ENCODE assay signal across 8 mouse cellular contexts in the genomic region with DNA sequence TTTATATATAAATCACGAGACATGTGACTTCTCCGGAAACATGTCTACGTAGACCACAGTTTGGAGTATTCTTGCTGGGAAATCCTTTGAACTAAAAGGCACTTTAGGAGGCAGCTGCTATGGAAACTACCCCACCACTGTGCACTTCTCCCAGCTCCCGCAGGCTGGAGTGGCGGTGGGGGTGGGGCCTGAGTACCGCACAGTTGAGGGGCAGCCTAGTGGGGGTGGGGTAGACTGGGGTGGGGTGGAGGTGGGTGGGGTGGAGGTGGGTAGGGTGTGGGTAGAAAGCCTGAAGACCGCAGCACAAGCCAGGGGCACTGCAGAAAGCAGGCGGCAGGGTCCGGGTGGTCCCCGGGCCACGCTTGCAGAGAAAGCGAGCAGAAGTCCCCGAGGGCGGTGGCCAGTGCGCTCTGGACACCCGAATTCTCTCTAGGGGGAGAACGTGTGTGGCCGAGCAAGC. TPM values are rescaled to one million over a fixed set of nuclear protein-coding genes. Genes with fewer than 3 reads are reported as not detected.
DNase-seq lines count a peak whose midpoint lies in the region; ATAC-seq and TF ChIP-seq lines count a peak whose summit lies in the region.

A gene (plus strand): TSS at position 322 of the 460 bp plus-strand sequence.

- H3K9ac ChIP-seq in forebrain, embryonic 15.5 days (replicated peaks), result peak within 1 kb of the TSS; percentile 95
- H3K9ac ChIP-seq in liver, postnatal 0 days (replicated peaks), result peak within 1 kb of the TSS; percentile 72

- no peak for TF ChIP-seq EP300 in liver, postnatal 0 days (IDR thresholded peaks at IDR 0.05; ENCODE audit: low read depth)

- H3K4me3 ChIP-seq in megakaryocyte, embryonic 14.5 days (replicated peaks), result peak within 1 kb of the TSS; percentile 95
- peak within 1 kb of the TSS; percentile 96 for H3K4me3 ChIP-seq in forebrain, embryonic 15.5 days
- H3K4me3 ChIP-seq in layer of hippocampus, adult 2 months, result peak within 1 kb of the TSS; percentile 90
- H3K4me3 ChIP-seq in liver, postnatal 0 days (ENCODE audit: low read depth, low read length), result peak within 1 kb of the TSS; percentile 70

- WGBS in forebrain, embryonic 15.5 days, result under 1% methylated on average over 18 of the region's 18 CpGs
- 0% methylated on average over 14 of the region's 18 CpGs for WGBS in liver, postnatal 0 days (ENCODE audit: insufficient replicate concordance)

- peaks cover 25% of the 10 kb centered on the region for H3K9me3 ChIP-seq in megakaryocyte, embryonic 14.5 days
- H3K9me3 ChIP-seq in forebrain, embryonic 15.5 days, result no peaks in the 10 kb centered on the region
- peaks cover 3% of the 10 kb centered on the region; the same call in 1 of the 2 replicates for H3K9me3 ChIP-seq in liver, postnatal 0 days (ENCODE audit: low read length)

- H3K36me3 ChIP-seq in megakaryocyte, embryonic 14.5 days (replicated peaks; ENCODE audit: low read length), result no peaks in the 10 kb centered on the region
- no peaks in the 10 kb centered on the region for H3K36me3 ChIP-seq in forebrain, embryonic 15.5 days
- no peaks in the 10 kb centered on the region for H3K36me3 ChIP-seq in liver, postnatal 0 days (replicated peaks; ENCODE audit: insufficient read depth, low read length)

- no peak for ATAC-seq in megakaryocyte, adult 5-6 weeks (ENCODE audit: poor library complexity, severe bottlenecking)
- peak; percentile 86 for ATAC-seq in forebrain, embryonic 15.5 days (replicated peaks)
- ATAC-seq in liver, postnatal 0 days, result no peak
- ATAC-seq in megakaryocyte-erythroid progenitor cell, adult 5-6 weeks (replicated peaks; ENCODE audit: low FRiP score, low TSS enrichment, poor library complexity, severe bottlenecking), result no peak

- intact Hi-C loops in heart, postnatal 10 days (cut with DNase I), result no loop called here

- H3K4me1 ChIP-seq in megakaryocyte, embryonic 14.5 days, result peaks cover 31% of the 10 kb centered on the region
- H3K4me1 ChIP-seq in forebrain, embryonic 15.5 days, result peaks cover 30% of the 10 kb centered on the region
- peaks cover 19% of the 10 kb centered on the region for H3K4me1 ChIP-seq in liver, postnatal 0 days (ENCODE audit: insufficient read depth)

- peak within 1 kb of the TSS; percentile 97 for H3K4me2 ChIP-seq in forebrain, embryonic 15.5 days (replicated peaks)
- peak within 1 kb of the TSS; percentile 99 for H3K4me2 ChIP-seq in liver, postnatal 0 days (ENCODE audit: low read depth, low read length)

- TF ChIP-seq CTCF in layer of hippocampus, adult 2 months (conservative IDR thresholded peaks at IDR 0.05), result no peak
- TF ChIP-seq CTCF in liver, postnatal 0 days (IDR thresholded peaks at IDR 0.05; ENCODE audit: low read depth), result no peak

- H3K27ac ChIP-seq in forebrain, embryonic 15.5 days (replicated peaks), result peak within 1 kb of the TSS; percentile 85
- H3K27ac ChIP-seq in layer of hippocampus, adult 2 months, result peak within 1 kb of the TSS; percentile 96
- H3K27ac ChIP-seq in liver, postnatal 0 days (ENCODE audit: low read depth), result 0 out of 2 replicates have a peak within 1 kb of the TSS, but pooled peaks have one; percentile 45

- H3K27me3 ChIP-seq in megakaryocyte, embryonic 14.5 days (replicated peaks), result peaks cover 74% of the 10 kb centered on the region
- no peaks in the 10 kb centered on the region for H3K27me3 ChIP-seq in forebrain, embryonic 15.5 days
- H3K27me3 ChIP-seq in liver, postnatal 0 days (ENCODE audit: insufficient read depth, low read length), result peaks cover 34% of the 10 kb centered on the region

- DNase-seq in heart, postnatal 10 days, result no peak
- peak; percentile 16 for DNase-seq in layer of hippocampus, adult 2 months (ENCODE audit: low spot score in 2 of 2)
- DNase-seq in liver, postnatal 0 days, result peak; percentile 33
- peak; percentile 73 to 75 for DNase-seq in right cerebral cortex, postnatal 10 days (ENCODE audit: low spot score in 2 of 2)

RNA-seq across cellular contexts. Expression of the gene that starts here (rescaled TPM):
- 0.37 TPM in 1 of 2 replicates, not detected in the other for polyA plus RNA-seq in megakaryocyte, embryonic 14.5 days (2012; ENCODE audit: insufficient read depth, low replicate concordance)
- total RNA-seq in megakaryocyte, adult 5-6 weeks (2015), result 0.33 and 3.5 TPM in 2 replicates
- 0.24 and 0.44 TPM in 2 replicates for total RNA-seq in megakaryocyte, adult 5-6 weeks (2017)
- polyA plus RNA-seq in forebrain, embryonic 15.5 days (2015; fragmentation: Nextera tagmentation; extraction: Ambion mirVana), result 23.7 and 26.6 TPM in 2 replicates
- total RNA-seq in heart, postnatal 10 days (2021), result 10 to 100 TPM; 74.1 to 88.3 TPM
- 10 to 100 TPM; 62.1 to 68.2 TPM for total RNA-seq in layer of hippocampus, adult 2 months (2021)
- polyA plus RNA-seq in liver, postnatal 0 days (2015; fragmentation: Nextera tagmentation; extraction: Ambion mirVana), result 1.7 and 1.8 TPM in 2 replicates
- total RNA-seq in megakaryocyte-erythroid progenitor cell, adult 5-6 weeks (2014; fragmentation: Nextera tagmentation), result not detected in 2 replicates
- total RNA-seq in megakaryocyte-erythroid progenitor cell, adult 5-6 weeks (2017), result 0.14 TPM in 1 of 2 replicates, not detected in the other

Comparison
In these comparisons a context has a peak if more than half of its experiments do, and no peak if none do; other contexts are left out.
1. RNA of the gene that starts here (total RNA-seq): 74.1 to 88.3 TPM in heart, postnatal 10 days and 62.1 to 68.2 TPM in layer of hippocampus, adult 2 months; 0.24 to 3.5 TPM in megakaryocyte, adult 5-6 weeks and 0.14 TPM in megakaryocyte-erythroid progenitor cell, adult 5-6 weeks; every median in the first group is over 10 times any median in the second.
2. H3K27ac ChIP-seq: peak in every context shown above with its lines; median percentile 96 in layer of hippocampus, adult 2 months; 85 in forebrain, embryonic 15.5 days; 45 in liver, postnatal 0 days.
3. DNase-seq: peak in layer of hippocampus, adult 2 months (2 of 2), liver, postnatal 0 days (single experiment) and right cerebral cortex, postnatal 10 days (2 of 2); none in heart, postnatal 10 days (0 of 2).
4. Peak in every context shown above with its lines, with median percentiles within 50 percentile points of each other: H3K4me3 ChIP-seq.